Mouse (Mus musculus) left cerebral cortex, postnatal 25 days (tissue): ENCODE results near the gene Pdss2. TPM values are rescaled to one million over a fixed set of nuclear protein-coding genes. Genes with fewer than 3 reads are reported as not detected.

Experiments
- DNase-seq, 2 experiments: peaks; one replicate each; pipeline ENCODE4 v3.0.0; 2022; ENCODE audit warnings: low spot score in 2 of 2, mixed read lengths in 1 of 2
- intact Hi-C: fragments of 180-260 bp; cut with DNase I; formaldehyde crosslinking; loops from one replicate; pipeline ENCODE4 v1.15.1; 2025
- total RNA-seq, 2 experiments: library from RNA; stranded (reverse); gene quantifications; 2 replicates each; pipeline ENCODE4 v1.2.3; 2021

The Pdss2 gene
- total RNA-seq, 2 experiments from 2014 or later: 14.8 to 15.7 TPM

DNA sequence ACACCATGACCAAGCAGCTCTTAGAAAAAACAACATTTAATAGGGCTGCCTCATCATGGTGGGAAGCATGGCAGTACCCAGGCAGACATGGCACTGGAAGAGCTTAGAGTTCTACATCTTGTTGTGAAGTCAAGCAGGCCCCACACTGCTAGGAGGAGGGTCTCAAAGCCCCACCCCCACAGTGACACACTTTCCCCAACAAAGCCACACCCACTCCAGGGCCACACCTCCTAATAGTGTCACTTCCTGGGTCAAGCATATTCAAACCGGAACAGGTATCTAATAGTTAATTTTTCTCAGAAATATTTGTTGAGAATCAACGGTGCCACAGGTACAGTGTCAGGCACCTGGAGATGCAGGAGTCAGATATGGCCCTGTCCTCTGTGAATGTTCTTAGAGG is 244.9 kb downstream of the Pdss2 start:
- DNase-seq: no peak
- intact Hi-C loops: no loop called here

DNA sequence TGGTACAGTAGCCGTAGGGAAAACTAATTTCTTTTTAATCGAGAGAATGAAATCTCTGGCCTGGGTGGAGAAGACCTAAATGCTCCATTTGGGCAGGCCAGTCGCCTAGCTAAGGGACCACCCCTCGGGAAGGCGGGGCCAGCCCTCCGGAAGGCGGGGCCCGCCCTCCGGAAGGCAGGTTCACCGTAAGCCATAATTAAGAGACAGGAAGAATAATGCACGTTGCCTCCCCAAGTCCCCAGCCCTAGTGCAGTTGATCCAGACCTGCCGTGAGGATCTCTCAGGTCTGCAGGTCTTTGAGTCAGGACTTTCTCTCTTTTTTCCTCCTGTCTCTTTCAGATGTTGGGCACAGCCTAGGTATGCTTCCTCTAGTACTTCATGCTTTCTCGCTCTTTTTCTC is 246.4 kb downstream of the Pdss2 start:
- intact Hi-C loops: no loop called here

DNA sequence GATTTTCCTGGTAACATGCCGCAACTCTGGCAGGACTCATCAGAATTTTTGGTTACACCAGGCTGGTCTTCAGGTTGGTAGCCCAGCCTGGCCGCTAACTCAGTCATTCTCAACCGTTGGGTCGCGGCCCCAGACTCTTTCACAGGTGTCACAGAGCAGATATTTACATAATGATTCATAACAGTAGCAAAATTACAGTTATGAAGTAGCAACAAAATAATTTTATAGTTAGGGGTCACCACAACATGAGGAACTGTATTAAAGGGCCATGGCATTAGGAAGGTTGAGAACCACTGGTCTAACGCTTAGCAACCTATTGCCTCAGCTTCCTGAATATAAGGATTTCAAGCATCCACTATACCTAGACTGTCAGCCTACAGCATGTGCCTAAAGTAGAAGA is 247.0 kb downstream of the Pdss2 start:
- DNase-seq: no peak
- intact Hi-C loops: no loop called here

More for the DNA sequence above, 246.4 kb downstream of the Pdss2 start:
- DNase-seq: no peak

DNA sequence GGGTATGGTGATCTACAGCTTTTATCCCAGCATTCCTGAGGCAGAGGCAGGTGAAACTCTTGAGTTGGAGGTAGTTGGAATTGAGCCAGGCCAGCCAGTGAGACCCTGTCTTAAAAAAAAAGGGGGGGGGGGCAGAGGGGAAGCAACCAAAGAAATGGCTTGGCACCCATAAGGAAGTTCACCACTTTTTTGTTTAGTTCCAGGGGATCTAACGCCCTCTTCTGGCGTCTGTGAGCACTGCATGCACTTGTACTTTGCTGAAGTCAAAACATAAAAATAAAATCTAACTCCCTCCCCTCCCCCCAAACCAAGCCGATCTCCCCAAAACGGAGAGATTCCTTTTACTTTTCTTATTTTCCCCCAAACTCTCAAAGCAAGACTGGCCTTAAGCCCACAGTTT is 254.1 kb downstream of the Pdss2 start:
- intact Hi-C loops: no loop called here
- DNase-seq: peak; percentile 14 to 15

DNA sequence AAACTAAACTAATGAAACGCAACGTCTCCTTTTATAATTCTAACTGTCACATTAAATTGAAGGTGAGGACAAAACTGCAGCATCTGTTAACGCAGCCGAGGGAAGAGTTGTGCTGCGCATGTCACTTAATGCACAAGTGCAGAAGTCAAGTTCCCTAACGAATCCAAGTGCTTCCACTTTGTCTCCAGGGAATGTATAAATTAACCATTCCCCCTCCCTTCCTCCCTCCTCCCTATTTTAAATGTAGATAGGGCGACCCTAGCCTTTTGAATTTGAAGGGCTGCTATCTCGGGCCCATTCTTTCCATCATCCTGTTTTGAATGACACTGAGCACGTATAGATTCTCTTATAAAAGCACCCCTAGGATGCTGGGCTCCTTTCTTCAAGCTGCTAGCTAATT is 256.2 kb downstream of the Pdss2 start:
- intact Hi-C loops: no loop called here
- DNase-seq: peak in 1 of 2 experiments; percentile 15

DNA sequence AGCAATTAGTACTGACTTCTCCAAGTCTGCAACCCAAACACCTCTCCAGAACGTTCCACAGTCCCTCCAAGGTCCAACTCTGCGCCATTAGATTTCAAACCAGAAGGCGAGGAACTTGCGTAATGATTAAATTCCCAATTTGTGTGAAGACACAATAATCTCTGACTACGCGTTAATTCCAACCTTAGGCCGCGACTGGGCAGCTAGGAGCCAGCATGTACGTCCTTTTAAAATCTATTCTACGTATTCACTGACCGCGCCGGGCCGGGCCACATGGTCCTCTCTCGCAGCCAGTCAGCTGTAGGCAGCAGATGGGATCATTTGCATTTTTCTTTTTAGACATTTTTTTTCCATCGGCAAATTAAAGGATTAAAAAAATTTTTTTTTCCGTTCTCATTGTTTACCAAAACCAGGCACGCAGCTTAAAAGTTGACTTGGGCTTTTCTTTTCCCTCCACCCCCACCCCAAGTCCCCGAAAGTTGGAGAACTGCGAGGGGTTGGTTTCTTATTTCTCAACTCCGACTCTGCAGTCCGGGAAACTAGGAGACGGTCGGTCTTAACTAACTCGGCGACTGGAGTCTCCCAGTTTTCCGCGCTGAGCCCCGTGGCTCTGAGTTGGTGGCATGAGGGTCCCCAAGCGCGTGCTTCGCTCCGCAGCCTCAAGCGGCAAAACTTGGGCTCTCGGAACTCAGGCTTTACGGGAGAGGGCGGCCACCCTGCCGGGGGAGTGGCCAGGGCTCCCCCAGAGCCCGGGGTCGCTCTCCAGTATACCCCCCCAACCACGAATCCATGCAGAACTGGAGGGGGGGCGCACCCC is 256.8 kb downstream of the Pdss2 start:
- peak; percentile 39 to 63 for DNase-seq
- intact Hi-C loops: loop anchor here (2.0 kb wide), 1 partner anchor 303 kb away; the partner anchor contains the start of genes 9030612E09Rik and Sobp

DNA sequence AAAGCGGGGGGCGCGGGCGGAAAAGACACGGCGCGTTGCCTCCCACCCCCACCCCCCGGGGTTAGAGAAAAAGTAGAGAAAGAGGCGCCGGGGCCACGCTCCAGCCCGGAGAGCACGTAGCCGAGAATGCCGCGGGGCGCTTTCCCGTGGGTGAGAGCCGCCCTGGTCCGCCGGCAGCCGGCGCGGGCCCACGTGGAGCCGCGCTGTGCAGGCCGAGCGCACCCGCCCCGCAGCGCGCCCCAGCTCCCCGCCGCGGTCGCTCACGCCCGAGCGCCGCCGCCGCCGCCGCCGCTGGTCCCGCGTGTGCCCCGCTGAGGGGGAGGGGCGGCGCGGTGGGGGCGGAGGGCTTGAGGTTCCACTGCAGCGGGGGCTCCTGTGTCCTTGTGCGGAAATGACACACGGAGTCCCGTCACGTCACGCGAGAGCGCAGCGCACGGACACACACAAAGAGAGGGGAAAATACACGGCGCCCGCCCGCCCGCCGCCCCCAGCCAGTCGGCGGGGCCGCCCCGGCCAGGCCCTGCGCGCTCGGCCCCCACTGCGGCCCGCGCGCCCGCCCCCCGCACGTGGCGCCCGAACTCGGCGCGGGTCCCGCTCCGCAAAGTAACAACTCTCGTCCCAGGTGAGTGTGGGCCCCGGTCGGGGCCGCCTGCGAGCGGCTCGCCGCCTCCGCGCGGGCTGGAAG is 257.6 kb downstream of the Pdss2 start, which contains the start of gene Bend3:
TSS of gene Bend3 (plus strand) at position 81 of the 685 bp plus-strand sequence.
- intact Hi-C loops: loop anchor here (1.0 to 2.0 kb wide), 2 partner anchors 62 to 304 kb away; partner anchors contain the start of genes 9030612E09Rik and Sobp
- peak; percentile 45 to 49 for DNase-seq

DNA sequence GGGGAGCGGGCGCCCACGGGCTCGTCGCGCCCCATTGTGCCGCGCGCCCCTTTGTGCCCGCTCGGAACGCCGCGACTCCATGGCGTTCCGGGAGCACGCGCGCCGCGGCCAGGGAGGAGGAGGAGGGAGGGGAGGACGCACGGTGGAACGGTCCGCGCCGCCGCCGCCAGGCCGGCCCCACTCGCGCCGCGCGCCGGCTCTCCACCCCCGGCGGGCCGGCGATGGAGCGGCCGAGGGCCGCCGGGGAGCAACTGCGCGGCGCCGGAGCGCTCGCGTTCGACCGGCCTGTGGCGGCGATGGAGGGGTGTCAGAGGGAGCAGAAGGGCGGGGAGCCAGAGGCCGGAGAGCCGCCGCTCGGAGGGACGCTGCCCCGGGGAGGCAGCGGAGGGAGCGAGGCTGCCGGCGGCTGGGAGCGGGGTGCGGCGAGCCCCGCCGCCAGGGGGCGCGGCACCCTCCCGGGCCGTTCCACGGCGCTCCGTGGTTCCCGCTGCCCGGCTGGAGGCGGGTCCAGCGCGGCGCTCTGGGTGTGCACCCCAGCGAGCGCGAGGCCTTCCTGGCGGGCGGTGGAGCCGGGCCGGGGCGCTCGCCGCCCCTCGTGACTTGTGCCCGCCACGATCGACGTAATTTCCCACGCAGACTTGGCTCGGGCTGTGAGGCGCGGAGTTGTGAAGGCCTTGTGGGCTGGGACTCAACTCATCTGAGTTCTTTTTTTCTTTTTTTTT is 258.3 kb downstream of the Pdss2 start:
- DNase-seq: peak; percentile 72 to 84
- intact Hi-C loops: loop anchor here (1.0 to 2.0 kb wide), 2 partner anchors 62 to 305 kb away; partner anchors contain the start of genes 9030612E09Rik and Sobp

DNA sequence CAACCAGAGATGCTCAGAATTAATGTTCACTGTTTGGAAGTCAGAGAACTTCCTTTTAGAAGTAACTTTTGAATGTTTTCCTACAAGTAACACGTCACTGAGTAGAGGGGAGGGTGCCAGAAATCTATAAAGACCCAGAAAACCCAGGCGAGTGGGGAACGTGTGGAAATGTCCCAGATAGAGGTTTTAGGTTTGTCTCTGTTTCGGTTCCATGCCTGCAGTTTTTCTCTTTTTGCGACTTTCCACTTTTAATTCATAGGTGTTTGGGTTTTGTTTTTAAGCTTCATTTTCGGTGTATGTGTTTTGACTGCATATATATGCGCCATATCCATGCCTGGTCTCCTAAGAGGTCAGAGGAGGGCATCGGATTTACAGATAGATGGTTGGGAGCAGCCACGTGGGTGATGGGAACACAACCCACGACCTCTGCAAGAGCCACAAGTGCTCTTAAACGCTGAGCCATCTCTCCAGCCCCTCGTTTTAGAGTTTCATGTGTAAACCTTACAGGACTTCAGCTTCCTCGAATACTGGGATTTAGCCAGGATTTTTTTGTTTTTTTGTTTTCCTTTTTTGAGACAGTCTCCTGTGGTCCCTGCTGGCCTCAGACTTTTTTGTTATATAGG is 259.1 kb downstream of the Pdss2 start:
- intact Hi-C loops: no loop called here
- DNase-seq: no peak

DNA sequence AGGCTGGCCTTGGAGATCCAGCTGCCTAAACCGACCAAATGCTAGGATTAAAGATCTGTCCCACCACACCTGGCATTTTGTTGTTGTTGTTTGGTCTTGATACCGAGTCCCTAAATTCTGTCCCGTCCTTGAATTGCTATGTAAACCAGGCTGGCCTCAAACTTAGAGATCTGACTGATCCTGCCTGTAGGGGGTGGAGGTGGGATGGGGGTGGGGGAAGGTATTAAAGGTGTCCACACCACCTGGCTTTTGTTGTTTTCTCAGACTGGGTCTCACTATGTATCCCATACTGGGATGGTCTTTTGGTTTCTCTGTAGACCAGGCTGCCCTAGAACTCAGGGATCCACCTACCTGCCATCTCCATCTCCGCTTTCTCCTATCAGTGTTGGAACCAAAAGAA is 259.9 kb downstream of the Pdss2 start:
- intact Hi-C loops: no loop called here

DNA sequence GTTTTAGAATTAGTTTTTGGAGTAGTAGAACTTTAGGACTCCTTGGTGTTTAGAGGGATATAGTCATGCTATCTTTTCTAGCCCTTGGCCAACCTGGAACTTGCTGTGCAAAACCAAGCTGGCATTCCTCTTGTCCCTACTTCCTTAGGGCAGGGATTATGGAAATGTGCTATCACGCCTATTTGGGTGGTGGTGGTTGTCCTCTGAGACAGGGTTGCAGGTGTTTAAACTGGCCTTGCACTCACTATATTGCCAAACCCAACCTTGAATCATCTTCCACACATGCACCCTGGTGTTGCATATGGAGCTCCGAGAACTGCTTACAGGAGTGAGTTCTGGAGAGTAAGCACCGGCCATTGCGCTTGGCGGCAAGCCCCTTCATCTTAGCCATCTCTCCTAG is 260.7 kb downstream of the Pdss2 start:
- intact Hi-C loops: no loop called here

More for the DNA sequence above, 259.9 kb downstream of the Pdss2 start:
- DNase-seq: no peak

DNA sequence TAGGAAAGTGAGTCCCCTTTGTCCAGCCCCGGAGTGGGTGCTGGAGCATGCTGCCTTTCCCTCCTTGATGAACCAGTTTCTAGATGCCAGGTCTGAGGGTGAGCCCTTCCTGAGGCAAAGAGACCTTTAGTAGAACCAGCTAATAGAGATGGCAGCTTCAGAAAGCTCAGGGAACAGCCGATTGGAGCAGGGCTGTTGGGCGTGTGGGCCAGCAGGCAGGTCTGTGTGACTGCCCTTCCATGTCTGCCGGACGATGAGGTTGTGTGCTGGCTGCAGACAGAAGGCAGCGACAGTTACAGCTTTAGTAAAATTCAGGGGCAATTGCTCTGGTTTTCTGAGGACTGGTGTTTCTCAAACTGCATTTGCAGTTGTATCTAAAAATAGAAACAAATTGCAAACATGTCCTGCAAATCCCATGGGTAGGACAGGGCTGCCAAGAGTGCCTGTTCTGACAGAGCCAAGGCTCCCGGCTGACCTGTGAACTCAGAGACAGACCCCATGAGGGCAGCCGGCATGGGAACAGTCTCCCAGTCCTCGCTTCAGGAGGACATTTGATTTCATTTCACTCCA is 262.2 kb downstream of the Pdss2 start:
- intact Hi-C loops: no loop called here
- no peak for DNase-seq

More for the DNA sequence above, 260.7 kb downstream of the Pdss2 start:
- DNase-seq: no peak

DNA sequence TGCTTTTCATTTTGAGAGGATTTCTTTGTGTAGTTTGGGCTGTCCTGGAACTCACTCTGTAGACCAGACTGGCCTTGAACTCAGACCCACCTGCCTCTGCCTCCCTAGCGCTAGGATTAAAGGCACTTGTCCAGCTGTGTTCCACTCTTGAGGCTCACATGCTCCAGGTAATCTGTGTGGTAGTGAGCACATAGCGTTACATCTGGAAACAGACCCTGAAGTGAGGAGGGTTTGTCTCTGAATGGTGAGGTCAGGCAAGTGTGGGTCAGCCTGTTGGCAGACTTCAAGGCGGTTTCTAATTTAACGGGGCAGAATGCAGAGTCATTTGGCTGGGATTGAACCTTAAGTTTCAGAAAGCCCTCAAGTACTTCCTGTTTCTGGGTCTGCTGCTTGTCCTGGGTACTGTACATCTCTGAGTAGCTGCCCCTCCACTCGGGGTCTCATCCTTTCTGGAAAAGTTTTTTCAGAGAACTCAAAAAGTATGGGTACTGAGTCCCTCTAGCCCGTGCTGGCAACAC is 264.5 kb downstream of the Pdss2 start:
- no peak for DNase-seq
- intact Hi-C loops: no loop called here

DNA sequence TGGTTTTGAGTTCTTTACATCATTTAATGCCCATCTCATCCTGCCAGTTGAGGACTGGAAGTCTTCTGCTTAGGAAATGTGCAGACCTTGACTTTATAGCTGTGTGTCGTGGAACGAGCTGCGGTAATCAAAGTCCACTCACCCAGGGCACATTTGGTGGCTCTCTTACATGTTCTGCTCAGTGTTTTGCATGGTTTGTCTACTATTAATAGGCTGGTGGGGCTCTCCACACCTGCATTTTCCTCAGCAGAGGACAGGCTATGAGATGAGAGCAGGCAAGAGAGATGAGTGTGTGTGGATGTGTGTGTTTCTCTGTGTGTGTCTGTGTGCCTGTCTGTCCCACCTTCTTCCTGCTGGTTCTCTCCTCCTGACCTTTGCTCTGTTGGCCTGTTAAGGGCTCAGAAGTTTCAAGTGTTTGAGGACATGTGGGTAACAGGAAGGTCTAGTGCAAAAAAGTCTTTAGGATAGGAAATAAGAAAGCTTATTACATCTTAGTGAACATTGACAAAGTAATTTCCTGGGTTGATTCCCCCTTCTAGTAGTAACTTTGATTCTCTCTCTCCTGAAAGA is 266.2 kb downstream of the Pdss2 start:
- DNase-seq: no peak
- intact Hi-C loops: no loop called here

DNA sequence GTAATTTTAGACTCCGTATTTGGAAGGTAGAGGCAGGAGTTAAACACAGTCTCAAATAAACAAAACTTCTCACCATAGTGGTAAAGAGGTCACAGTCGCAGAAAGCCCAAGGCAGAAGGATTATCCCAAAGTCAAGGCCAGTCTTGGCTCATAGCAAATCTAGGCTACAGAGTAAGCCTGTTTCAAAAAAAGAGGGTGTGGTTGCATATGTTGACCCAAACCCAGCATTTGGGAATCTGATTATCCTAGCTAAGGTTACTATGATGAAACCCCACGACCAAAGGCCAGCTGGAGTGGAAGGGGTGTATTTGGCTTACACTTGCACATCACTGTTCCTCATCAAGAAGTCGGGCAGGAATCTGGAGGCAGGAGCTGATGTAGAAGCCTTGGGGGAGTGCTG is 267.0 kb downstream of the Pdss2 start:
- intact Hi-C loops: no loop called here
- DNase-seq: no peak

DNA sequence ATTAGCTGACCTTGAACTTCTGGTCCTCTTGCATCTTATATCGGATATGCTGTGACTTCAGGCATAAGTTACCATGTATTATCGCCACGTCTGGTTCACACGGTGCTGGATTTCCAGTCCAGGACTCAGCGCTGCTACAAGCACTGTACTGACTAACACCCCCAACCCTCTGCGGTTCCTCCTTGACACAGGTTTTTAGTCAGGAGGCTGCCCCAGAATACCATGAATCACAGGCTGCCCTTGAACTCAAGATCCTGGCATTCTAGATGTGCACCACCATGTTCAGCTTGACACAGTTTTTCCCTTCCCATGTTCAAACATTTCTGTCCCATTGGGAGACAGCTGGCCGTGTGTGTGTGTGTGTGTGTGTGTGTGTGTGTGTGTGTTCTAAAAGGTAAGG is 267.9 kb downstream of the Pdss2 start:
- intact Hi-C loops: no loop called here
- DNase-seq: no peak

DNA sequence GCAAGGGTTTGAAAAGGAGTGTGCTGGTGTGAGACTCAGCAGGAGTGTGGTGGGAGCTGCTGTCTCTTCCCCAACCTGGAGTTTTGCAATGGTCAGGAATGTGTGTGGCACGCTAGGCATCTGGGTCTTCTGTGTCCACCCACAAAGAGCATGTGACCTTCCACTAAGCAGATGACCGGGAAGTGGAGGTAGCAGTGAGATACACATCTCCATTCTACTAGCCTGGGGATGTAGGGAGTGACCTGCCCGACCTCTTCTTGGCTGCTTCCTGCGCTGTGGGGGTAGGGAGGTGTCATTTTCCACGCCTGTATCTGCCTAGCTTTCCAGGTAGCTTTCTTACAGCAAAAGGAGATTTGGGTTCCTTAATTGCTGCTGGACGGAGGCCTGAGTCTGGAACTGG is 268.3 kb downstream of the Pdss2 start:
- DNase-seq: no peak
- intact Hi-C loops: no loop called here

DNA sequence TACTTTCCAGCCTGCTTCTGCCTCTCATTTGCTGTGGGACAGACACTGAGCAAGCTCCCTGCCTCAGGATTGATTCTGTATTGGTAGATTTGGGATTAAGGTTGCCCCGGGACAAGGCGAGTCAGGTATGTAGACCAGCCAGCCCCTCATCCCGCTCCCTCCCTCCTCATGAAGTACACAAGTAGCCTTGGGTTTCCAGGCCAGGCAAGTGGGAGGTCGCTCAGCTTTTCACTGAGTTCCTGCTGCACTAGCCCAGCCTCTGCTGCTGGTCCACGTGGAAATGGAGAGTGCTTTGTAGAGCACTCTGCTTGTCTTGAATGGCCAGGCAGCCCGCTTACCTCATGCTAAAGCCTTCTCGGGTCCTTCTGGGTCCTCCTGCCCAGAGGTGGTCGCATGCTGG is 268.7 kb downstream of the Pdss2 start:
- no peak for DNase-seq
- intact Hi-C loops: no loop called here

DNA sequence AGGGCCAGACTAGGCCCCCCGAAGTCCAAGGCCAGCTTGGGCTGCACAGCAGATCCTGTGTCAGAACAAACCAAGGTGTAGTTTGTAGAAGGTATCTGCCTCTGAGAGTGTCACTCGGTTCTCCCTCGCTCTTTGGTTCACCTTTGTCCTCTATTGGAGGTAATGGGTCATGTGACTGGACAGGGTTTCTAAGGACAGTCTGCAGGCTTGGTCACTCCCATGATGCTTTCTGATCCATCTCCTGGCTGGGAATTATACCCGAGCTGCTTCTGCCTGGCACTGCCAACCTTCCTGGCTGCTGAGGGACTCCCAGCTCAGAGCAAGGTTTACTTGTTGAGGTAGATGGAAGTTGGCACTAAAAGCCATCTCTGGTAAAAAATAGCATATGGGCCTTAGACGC is 269.6 kb downstream of the Pdss2 start:
- no peak for DNase-seq
- intact Hi-C loops: no loop called here
